14 mouse cellular contexts compared by ENCODE assay signal in genomic region chr6:54830048-54830772, GRCm38 (mm10).
"Had no signal": no experiment of that assay in that cellular context is flagged by ENCODE, and none has a peak within 500 bp of the region (broad histone marks: within the 10 kb centered on the region; RNA-seq: fewer than 3 reads in every experiment).

No protein-coding gene starts in this region.

- ATAC-seq: liver, postnatal 0 days had no signal

- H3K36me3 ChIP-seq: intestine, embryonic 15.5 days; limb, embryonic 12.5 days; liver, embryonic 13.5 days; lung, embryonic 15.5 days; midbrain, embryonic 12.5 days had no signal

- DNase-seq: kidney, adult 9 months; liver; liver, embryonic 13.5 days; liver, postnatal 0 days; lung, postnatal 14 days; right cerebral cortex, postnatal 14 days; thymus, postnatal 36 days had no signal

- H3K27ac ChIP-seq: intestine, embryonic 15.5 days; left cerebral cortex, adult 2 months; liver, embryonic 13.5 days; lung, embryonic 15.5 days; macrophage; midbrain, embryonic 12.5 days had no signal

- H3K27me3 ChIP-seq: intestine, embryonic 15.5 days; limb, embryonic 12.5 days; liver, embryonic 13.5 days; lung, embryonic 15.5 days; megakaryocyte, embryonic 14.5 days; midbrain, embryonic 12.5 days had no signal

- H3K4me3 ChIP-seq: intestine, embryonic 15.5 days; left cerebral cortex, adult 2 months; limb, embryonic 12.5 days; liver, embryonic 13.5 days; lung, embryonic 15.5 days; megakaryocyte, embryonic 14.5 days; midbrain, embryonic 12.5 days had no signal
